Mouse (Mus musculus) intestine, embryonic 14.5 days (tissue): ENCODE measurements around the gene March4. TPM values are rescaled to one million over a fixed set of nuclear protein-coding genes. Genes with fewer than 3 reads are reported as not detected.

Source experiments
- ATAC-seq: fragments of 200-750 bp; cut with Nextera tagmentation; replicated peaks from 2 replicates; pipeline ENCODE4 v1.8.0; 2017; ENCODE audit warnings: low read depth, moderate number of reproducible peaks, moderate TSS enrichment, moderate library complexity; ENCODE audit not compliant: low FRiP score, low TSS enrichment
- DNase-seq: peaks from one replicate; pipeline ENCODE4 v3.0.0-alpha.2; 2018; ENCODE audit warnings: low spot score
- H3K27ac ChIP-seq: fragments of 300-500 bp; sonication (generic); 2 replicates; pipeline ENCODE4 v1.5.1; 2014; ENCODE audit warnings: low read depth, mild to moderate bottlenecking, control low read depth
- H3K27me3 ChIP-seq: fragments of 300-500 bp; sonication (generic); replicated peaks from 2 replicates; pipeline ENCODE4 v1.6.1; 2014; ENCODE audit warnings: low read length, control low read depth; ENCODE audit not compliant: control insufficient read depth, insufficient read depth
- H3K36me3 ChIP-seq: fragments of 300-500 bp; sonication (generic); 2 replicates; pipeline ENCODE4 v1.6.1; 2014; ENCODE audit warnings: low read length, control low read depth; ENCODE audit not compliant: control insufficient read depth, insufficient read depth
- H3K4me1 ChIP-seq: fragments of 300-500 bp; sonication (generic); replicated peaks from 2 replicates; pipeline ENCODE4 v1.6.1; 2014; ENCODE audit warnings: low read length, control low read depth, mixed read lengths; ENCODE audit not compliant: control insufficient read depth, insufficient read depth
- H3K4me2 ChIP-seq: fragments of 300-500 bp; sonication (generic); 2 replicates; pipeline ENCODE4 v1.6.1; 2014; ENCODE audit warnings: low read length
- H3K4me3 ChIP-seq: fragments of 300-500 bp; sonication (generic); 2 replicates; pipeline ENCODE4 v1.5.1; 2014; ENCODE audit warnings: low read depth, low read length, control low read depth, mixed read lengths
- H3K9ac ChIP-seq: fragments of 300-500 bp; sonication (generic); 2 replicates; pipeline ENCODE4 v1.6.1; 2014; ENCODE audit warnings: mild to moderate bottlenecking, low read length
- H3K9me3 ChIP-seq: fragments of 300-500 bp; sonication (generic); 2 replicates; pipeline ENCODE4 v1.6.1; 2016; ENCODE audit warnings: low read length, control low read depth; ENCODE audit not compliant: control insufficient read depth
- WGBS: fragments of 180-500 bp; shearing (Covaris S2); extraction: QIAGEN DNeasy Blood & Tissue Kit; methylation state at CpG from one replicate; pipeline ENCODE4 v1.1.7; 2014; 5-methylcytosine and 5-hydroxymethylcytosine counted together
- polyA plus RNA-seq: library from polyadenylated mRNA; unstranded; fragments of >200 nt; fragmentation: Nextera tagmentation; extraction: Ambion mirVana; gene quantifications from 2 replicates; pipeline ENCODE4 v1.2.1, GENCODE M21; 2014

March4 gene
- polyA plus RNA-seq, 1 experiment from 2014 or later: 0.66 TPM

- Histone ChIP-seq H3K4me2 (no peak overlapping the region), H3K27ac (no peak overlapping the region), H3K27me3 (no peaks in the 10 kb centered on the region), H3K9ac (no peak overlapping the region), H3K9me3 (no peaks in the 10 kb centered on the region), H3K4me3 (no peak overlapping the region), H3K36me3 (no peaks in the 10 kb centered on the region), H3K4me1 (no peaks in the 10 kb centered on the region)
- no peak for ATAC-seq
- DNase-seq: no peak
- 70% methylated on average over 2 of the region's 2 CpGs for WGBS
These were observed 29.1 kb downstream of the March4 start for GRCm38 (mm10) chr1:72507670-72508069.

GRCm38 (mm10) chr1:72506202-72506601, 30.5 kb downstream of the March4 start:
- Histone ChIP-seq H3K9me3 (no peaks in the 10 kb centered on the region), H3K4me3 (no peak overlapping the region), H3K4me1 (no peaks in the 10 kb centered on the region), H3K36me3 (no peaks in the 10 kb centered on the region), H3K27me3 (no peaks in the 10 kb centered on the region), H3K27ac (no peak overlapping the region), H3K9ac (no peak overlapping the region), H3K4me2 (no peak overlapping the region)
- 52% methylated on average over 10 of the region's 10 CpGs for WGBS
- DNase-seq: no peak
- ATAC-seq: no peak

GRCm38 (mm10) chr1:72497609-72498008, 39.1 kb downstream of the March4 start:
- Histone ChIP-seq H3K4me1 (no peaks in the 10 kb centered on the region), H3K9ac (no peak overlapping the region), H3K36me3 (no peaks in the 10 kb centered on the region), H3K4me3 (no peak overlapping the region), H3K27ac (no peak overlapping the region), H3K27me3 (no peaks in the 10 kb centered on the region), H3K9me3 (no peaks in the 10 kb centered on the region), H3K4me2 (no peak overlapping the region)
- DNase-seq (no peak), ATAC-seq (no peak)
- 92% methylated on average over 5 of the region's 5 CpGs for WGBS

- Histone ChIP-seq H3K4me3 (no peak overlapping the region), H3K4me2 (no peak overlapping the region), H3K27me3 (no peaks in the 10 kb centered on the region), H3K27ac (no peak overlapping the region), H3K36me3 (no peaks in the 10 kb centered on the region), H3K9ac (no peak overlapping the region), H3K4me1 (no peaks in the 10 kb centered on the region), H3K9me3 (no peaks in the 10 kb centered on the region)
- WGBS: 84% methylated on average over 3 of the region's 3 CpGs
- DNase-seq (no peak), ATAC-seq (no peak)
These were observed 43.3 kb downstream of the March4 start for GRCm38 (mm10) chr1:72493454-72493853.

- no peak overlapping the region for H3K27ac ChIP-seq
- ATAC-seq: no peak
- H3K27me3 ChIP-seq: no peaks in the 10 kb centered on the region
- H3K4me2 ChIP-seq: no peak overlapping the region
- DNase-seq: no peak
- 92% methylated on average over 10 of the region's 10 CpGs for WGBS
- H3K9me3 ChIP-seq: no peaks in the 10 kb centered on the region
- H3K9ac ChIP-seq: no peak overlapping the region
- H3K4me1 ChIP-seq: no peaks in the 10 kb centered on the region
- H3K36me3 ChIP-seq: no peaks in the 10 kb centered on the region
- H3K4me3 ChIP-seq: no peak overlapping the region
These were observed 44.1 kb downstream of the March4 start for GRCm38 (mm10) chr1:72492666-72493065.

GRCm38 (mm10) chr1:72491307-72491706, 45.4 kb downstream of the March4 start:
- no peak overlapping the region for H3K27ac ChIP-seq
- H3K4me2 ChIP-seq: no peak overlapping the region
- ATAC-seq (no peak), DNase-seq (no peak)
- no peaks in the 10 kb centered on the region for H3K36me3 ChIP-seq
- H3K4me1 ChIP-seq: no peaks in the 10 kb centered on the region
- 66% methylated on average over 5 of the region's 5 CpGs for WGBS
- no peaks in the 10 kb centered on the region for H3K27me3 ChIP-seq
- H3K4me3 ChIP-seq: no peak overlapping the region
- no peak overlapping the region for H3K9ac ChIP-seq
- no peaks in the 10 kb centered on the region for H3K9me3 ChIP-seq

GRCm38 (mm10) chr1:72490801-72491200, 45.9 kb downstream of the March4 start:
- Histone ChIP-seq H3K36me3 (no peaks in the 10 kb centered on the region), H3K27me3 (no peaks in the 10 kb centered on the region), H3K9ac (no peak overlapping the region), H3K4me3 (no peak overlapping the region), H3K9me3 (no peaks in the 10 kb centered on the region), H3K27ac (no peak overlapping the region), H3K4me1 (no peaks in the 10 kb centered on the region), H3K4me2 (no peak overlapping the region)
- no peak for ATAC-seq
- DNase-seq: no peak
- WGBS: 69% methylated on average over 3 of the region's 3 CpGs

GRCm38 (mm10) chr1:72490193-72490592, 46.5 kb downstream of the March4 start:
- Histone ChIP-seq H3K4me3 (no peak overlapping the region), H3K9ac (no peak overlapping the region), H3K4me1 (no peaks in the 10 kb centered on the region), H3K4me2 (no peak overlapping the region), H3K27ac (no peak overlapping the region), H3K36me3 (no peaks in the 10 kb centered on the region), H3K9me3 (no peaks in the 10 kb centered on the region), H3K27me3 (no peaks in the 10 kb centered on the region)
- 7% methylated on average over 8 of the region's 8 CpGs for WGBS
- ATAC-seq: no peak
- DNase-seq: no peak

GRCm38 (mm10) chr1:72476594-72476993, 60.1 kb downstream of the March4 start:
- DNase-seq (no peak), ATAC-seq (no peak)
- H3K9ac ChIP-seq: no peak overlapping the region
- H3K4me1 ChIP-seq: no peaks in the 10 kb centered on the region
- H3K4me2 ChIP-seq: no peak overlapping the region
- H3K36me3 ChIP-seq: no peaks in the 10 kb centered on the region
- H3K27me3 ChIP-seq: no peaks in the 10 kb centered on the region
- no peak overlapping the region for H3K4me3 ChIP-seq
- WGBS: 92% methylated on average over 2 of the region's 2 CpGs
- no peaks in the 10 kb centered on the region for H3K9me3 ChIP-seq
- H3K27ac ChIP-seq: no peak overlapping the region
